Mouse (Mus musculus) kidney, postnatal 25 days (tissue): ENCODE measurements around the gene Dennd5b.
A peak's percentile ranks its signal among the peaks of the same experiment; 100 is the strongest.
"Not testable (repeated sequence)": the region's sequence is repeated elsewhere in the genome, so short reads cannot be mapped to it uniquely, and the experiment has no call there.

ENCODE experiments used
- DNase-seq, 2 experiments: peaks; one replicate each; pipeline ENCODE4 v3.0.0; 2021; ENCODE audit warnings: mixed read lengths in 2 of 2

Dennd5b gene

GRCm38 (mm10) chr6:149101076-149101942 is at the start of gene Dennd5b:
Gene Dennd5b (minus strand): TSS chr6:149101680.
- DNase-seq: peak; percentile 85 to 93

GRCm38 (mm10) chr6:149148436-149149229 is 47.2 kb upstream of the Dennd5b start:
- DNase-seq: peak; percentile 38 to 74

GRCm38 (mm10) chr6:149145143-149145542 is 43.7 kb upstream of the Dennd5b start:
- peak in 1 of 2 experiments; percentile 23 for DNase-seq

- peak; percentile 86 to 91 for DNase-seq
Observed at GRCm38 (mm10) chr6:149141393-149142173, 40.1 kb upstream of the Dennd5b start.

GRCm38 (mm10) chr6:149139471-149139870 is 38.0 kb upstream of the Dennd5b start, which contains the start of gene Etfbkmt:
Gene Etfbkmt (plus strand): TSS chr6:149139849.
- no peak for DNase-seq

GRCm38 (mm10) chr6:149139011-149139410 is 37.5 kb upstream of the Dennd5b start:
- DNase-seq: no peak

GRCm38 (mm10) chr6:149137936-149138335 is 36.5 kb upstream of the Dennd5b start:
- DNase-seq: no peak

GRCm38 (mm10) chr6:149135631-149136030 is 34.2 kb upstream of the Dennd5b start:
- no peak for DNase-seq

- DNase-seq: no peak
Observed at GRCm38 (mm10) chr6:149134391-149135150, 33.1 kb upstream of the Dennd5b start.

- DNase-seq: peak; percentile 43 to 59
Observed at GRCm38 (mm10) chr6:149132311-149133077, 31.0 kb upstream of the Dennd5b start.

- no peak for DNase-seq
Observed at GRCm38 (mm10) chr6:149131111-149131510, 29.6 kb upstream of the Dennd5b start.

GRCm38 (mm10) chr6:149129870-149130269 is 28.4 kb upstream of the Dennd5b start, which contains the start of gene Gm10203:
Gene Gm10203 (plus strand): TSS chr6:149130170.
- not testable (repeated sequence) for DNase-seq

GRCm38 (mm10) chr6:149126675-149127074 is 25.2 kb upstream of the Dennd5b start:
- DNase-seq: peak; percentile 62 to 74

- DNase-seq: no peak
Observed at GRCm38 (mm10) chr6:149123042-149123441, 21.6 kb upstream of the Dennd5b start.

GRCm38 (mm10) chr6:149119853-149120252 is 18.4 kb upstream of the Dennd5b start:
- peak in 1 of 2 experiments; percentile 91 for DNase-seq

GRCm38 (mm10) chr6:149118935-149119334 is 17.5 kb upstream of the Dennd5b start:
- DNase-seq: peak; percentile 50 to 76

GRCm38 (mm10) chr6:149116992-149117391 is 15.5 kb upstream of the Dennd5b start:
- peak in 1 of 2 experiments; percentile 38 for DNase-seq

- DNase-seq: no peak
Observed at GRCm38 (mm10) chr6:149108909-149109308, 7.4 kb upstream of the Dennd5b start.

- no peak for DNase-seq
Observed at GRCm38 (mm10) chr6:149107615-149108014, 6.1 kb upstream of the Dennd5b start.

- DNase-seq: no peak
Observed at GRCm38 (mm10) chr6:149103451-149103850, 2.0 kb upstream of the Dennd5b start.

GRCm38 (mm10) chr6:149101943-149102243 is 413 bp upstream of the Dennd5b start:
- DNase-seq: no peak
